Mouse (Mus musculus): ENCODE data around the gene Atp10a. TPM values are rescaled to one million over a fixed set of nuclear protein-coding genes. Genes with fewer than 3 reads are reported as not detected.
A peak's percentile ranks its signal among the peaks of the same experiment; 100 is the strongest.

The Atp10a gene
- total RNA-seq, 1 experiment = 7.3 TPM

GRCm38 (mm10) chr7:58767257-58767656, 111.3 kb downstream of the Atp10a start:
- H3K9ac ChIP-seq (ENCODE audit: insufficient read depth, low read depth, low read length, poor library complexity, severe bottlenecking) = no peak overlapping the region
- no peaks in the 10 kb centered on the region for H3K36me3 ChIP-seq (ENCODE audit: control insufficient read depth, insufficient read depth, low read length, poor library complexity, severe bottlenecking)
- H3K4me1 ChIP-seq (ENCODE audit: control insufficient read depth in 2 of 2, insufficient read depth in 2 of 2, low read length in 2 of 2, poor library complexity in 1 of 2) = no peaks in the 10 kb centered on the region
- H3K27ac ChIP-seq (ENCODE audit: insufficient read depth, low read depth, low read length, poor library complexity, severe bottlenecking) = no peak overlapping the region
- in situ Hi-C loops (cut with MboI; ENCODE audit: low sequenced_read_pairs in 2 of 2, unreplicated experiment in 2 of 2) = no loop called here
- no peaks in the 10 kb centered on the region for H3K9me3 ChIP-seq (ENCODE audit: control insufficient read depth, insufficient read depth, low read depth, low read length)
- no peak for TF ChIP-seq ZC3H11A (IDR thresholded peaks at IDR 0.05; ENCODE audit: borderline replicate concordance, low read depth, low read length)
- no peak for TF ChIP-seq ZNF384 (IDR thresholded peaks at IDR 0.05; ENCODE audit: low read depth, low read length)
- TF ChIP-seq CHD2 (IDR thresholded peaks at IDR 0.05; ENCODE audit: low read depth, low read length) = no peak
- no peak for TF ChIP-seq MAFK (IDR thresholded peaks at IDR 0.05; ENCODE audit: insufficient read depth, low read depth, low read length)
- no peak for TF ChIP-seq HCFC1 (IDR thresholded peaks at IDR 0.05; ENCODE audit: borderline replicate concordance, insufficient read depth, low read length)
- no peak for DNase-seq (ENCODE audit: low read depth, low spot score)
- no peak overlapping the region for H3K4me3 ChIP-seq (ENCODE audit: insufficient read depth in 1 of 2, low read depth in 1 of 2, low read length in 2 of 2, poor library complexity in 1 of 2, severe bottlenecking in 1 of 2)

- no peak overlapping the region for H3K4me3 ChIP-seq (ENCODE audit: insufficient read depth in 1 of 2, low read depth in 1 of 2, low read length in 2 of 2, poor library complexity in 1 of 2, severe bottlenecking in 1 of 2)
- no peaks in the 10 kb centered on the region for H3K4me1 ChIP-seq (ENCODE audit: control insufficient read depth in 2 of 2, insufficient read depth in 2 of 2, low read length in 2 of 2, poor library complexity in 1 of 2)
- H3K9me3 ChIP-seq (ENCODE audit: control insufficient read depth, insufficient read depth, low read depth, low read length) = no peaks in the 10 kb centered on the region
- H3K27ac ChIP-seq (ENCODE audit: insufficient read depth, low read depth, low read length, poor library complexity, severe bottlenecking) = no peak overlapping the region
- in situ Hi-C loops (cut with MboI; ENCODE audit: low sequenced_read_pairs in 2 of 2, unreplicated experiment in 2 of 2) = no loop called here
- TF ChIP-seq ZC3H11A (IDR thresholded peaks at IDR 0.05; ENCODE audit: borderline replicate concordance, low read depth, low read length) = no peak
- no peak for TF ChIP-seq CHD2 (IDR thresholded peaks at IDR 0.05; ENCODE audit: low read depth, low read length)
- TF ChIP-seq HCFC1 (IDR thresholded peaks at IDR 0.05; ENCODE audit: borderline replicate concordance, insufficient read depth, low read length) = no peak
- TF ChIP-seq ZNF384 (IDR thresholded peaks at IDR 0.05; ENCODE audit: low read depth, low read length) = no peak
- no peak for DNase-seq (ENCODE audit: low read depth, low spot score)
- no peak overlapping the region for H3K9ac ChIP-seq (ENCODE audit: insufficient read depth, low read depth, low read length, poor library complexity, severe bottlenecking)
- H3K36me3 ChIP-seq (ENCODE audit: control insufficient read depth, insufficient read depth, low read length, poor library complexity, severe bottlenecking) = no peaks in the 10 kb centered on the region
Measured at GRCm38 (mm10) chr7:58768253-58768652, 112.3 kb downstream of the Atp10a start.

- TF ChIP-seq CHD2 (IDR thresholded peaks at IDR 0.05; ENCODE audit: low read depth, low read length) (no peak), HCFC1 (IDR thresholded peaks at IDR 0.05; ENCODE audit: borderline replicate concordance, insufficient read depth, low read length) (no peak)
- peak; percentile 26 for DNase-seq (ENCODE audit: low read depth, low spot score)
- Histone ChIP-seq H3K9me3 (ENCODE audit: control insufficient read depth, insufficient read depth, low read depth, low read length) (no peaks in the 10 kb centered on the region), H3K36me3 (ENCODE audit: control insufficient read depth, insufficient read depth, low read length, poor library complexity, severe bottlenecking) (no peaks in the 10 kb centered on the region), H3K9ac (ENCODE audit: insufficient read depth, low read depth, low read length, poor library complexity, severe bottlenecking) (no peak overlapping the region), H3K4me3 (ENCODE audit: insufficient read depth in 1 of 2, low read depth in 1 of 2, low read length in 2 of 2, poor library complexity in 1 of 2, severe bottlenecking in 1 of 2) (no peak overlapping the region), H3K27ac (ENCODE audit: insufficient read depth, low read depth, low read length, poor library complexity, severe bottlenecking) (no peak overlapping the region), H3K4me1 (ENCODE audit: control insufficient read depth in 2 of 2, insufficient read depth in 2 of 2, low read length in 2 of 2, poor library complexity in 1 of 2) (no peaks in the 10 kb centered on the region)
- in situ Hi-C loops (cut with MboI; ENCODE audit: low sequenced_read_pairs in 2 of 2, unreplicated experiment in 2 of 2) = no loop called here
Measured at GRCm38 (mm10) chr7:58770254-58770653, 114.3 kb downstream of the Atp10a start.

- in situ Hi-C loops (cut with MboI; ENCODE audit: low sequenced_read_pairs in 2 of 2, unreplicated experiment in 2 of 2) = no loop called here
Measured at GRCm38 (mm10) chr7:58772048-58772690, 116.2 kb downstream of the Atp10a start.

GRCm38 (mm10) chr7:58779146-58779545, 123.2 kb downstream of the Atp10a start:
- H3K4me3 ChIP-seq (ENCODE audit: insufficient read depth in 1 of 2, low read depth in 1 of 2, low read length in 2 of 2, poor library complexity in 1 of 2, severe bottlenecking in 1 of 2) = no peak overlapping the region
- no peaks in the 10 kb centered on the region for H3K36me3 ChIP-seq (ENCODE audit: control insufficient read depth, insufficient read depth, low read length, poor library complexity, severe bottlenecking)
- in situ Hi-C loops (cut with MboI; ENCODE audit: low sequenced_read_pairs in 2 of 2, unreplicated experiment in 2 of 2) = loop anchor here in 1 of 2 experiments (25.0 kb wide), 1 partner anchor 192 kb away; no protein-coding TSS in a partner anchor
- no peak overlapping the region for H3K9ac ChIP-seq (ENCODE audit: insufficient read depth, low read depth, low read length, poor library complexity, severe bottlenecking)
- TF ChIP-seq MAFK (IDR thresholded peaks at IDR 0.05; ENCODE audit: insufficient read depth, low read depth, low read length) (no peak), ZNF384 (IDR thresholded peaks at IDR 0.05; ENCODE audit: low read depth, low read length) (no peak), CHD2 (IDR thresholded peaks at IDR 0.05; ENCODE audit: low read depth, low read length) (no peak), ZC3H11A (IDR thresholded peaks at IDR 0.05; ENCODE audit: borderline replicate concordance, low read depth, low read length) (no peak), HCFC1 (IDR thresholded peaks at IDR 0.05; ENCODE audit: borderline replicate concordance, insufficient read depth, low read length) (no peak)
- no peak overlapping the region for H3K27ac ChIP-seq (ENCODE audit: insufficient read depth, low read depth, low read length, poor library complexity, severe bottlenecking)
- no peaks in the 10 kb centered on the region for H3K4me1 ChIP-seq (ENCODE audit: control insufficient read depth in 2 of 2, insufficient read depth in 2 of 2, low read length in 2 of 2, poor library complexity in 1 of 2)
- no peaks in the 10 kb centered on the region for H3K9me3 ChIP-seq (ENCODE audit: control insufficient read depth, insufficient read depth, low read depth, low read length)
- DNase-seq (ENCODE audit: low read depth, low spot score) = no peak

More at GRCm38 (mm10) chr7:58772048-58772690, 116.2 kb downstream of the Atp10a start:
- Histone ChIP-seq H3K27ac (ENCODE audit: insufficient read depth, low read depth, low read length, poor library complexity, severe bottlenecking) (no peak overlapping the region), H3K4me3 (ENCODE audit: insufficient read depth in 1 of 2, low read depth in 1 of 2, low read length in 2 of 2, poor library complexity in 1 of 2, severe bottlenecking in 1 of 2) (no peak overlapping the region), H3K4me1 (ENCODE audit: control insufficient read depth in 2 of 2, insufficient read depth in 2 of 2, low read length in 2 of 2, poor library complexity in 1 of 2) (no peaks in the 10 kb centered on the region), H3K9me3 (ENCODE audit: control insufficient read depth, insufficient read depth, low read depth, low read length) (no peaks in the 10 kb centered on the region), H3K36me3 (ENCODE audit: control insufficient read depth, insufficient read depth, low read length, poor library complexity, severe bottlenecking) (no peaks in the 10 kb centered on the region), H3K9ac (ENCODE audit: insufficient read depth, low read depth, low read length, poor library complexity, severe bottlenecking) (no peak overlapping the region)
- no peak for TF ChIP-seq CHD2 (IDR thresholded peaks at IDR 0.05; ENCODE audit: low read depth, low read length)
- TF ChIP-seq MAFK (IDR thresholded peaks at IDR 0.05; ENCODE audit: insufficient read depth, low read depth, low read length) = no peak
- no peak for TF ChIP-seq ZNF384 (IDR thresholded peaks at IDR 0.05; ENCODE audit: low read depth, low read length)
- TF ChIP-seq ZC3H11A (IDR thresholded peaks at IDR 0.05; ENCODE audit: borderline replicate concordance, low read depth, low read length) = no peak
- TF ChIP-seq HCFC1 (IDR thresholded peaks at IDR 0.05; ENCODE audit: borderline replicate concordance, insufficient read depth, low read length) = no peak
- no peak for DNase-seq (ENCODE audit: low read depth, low spot score)

Data from ES-E14 (cell line).